Mouse (Mus musculus) G1E (cell line): ENCODE data around the gene Fcgr2b.
"Not testable (repeated sequence)": the region's sequence is repeated elsewhere in the genome, so short reads cannot be mapped to it uniquely, and the experiment has no call there.

Experiments
- CTCF ChIP-seq: IDR thresholded peaks from 2 replicates; pipeline ENCODE4 v1.5.1; 2012; ENCODE audit warnings: low read depth, low read length, inconsistent platforms, mixed read lengths
- GATA1 ChIP-seq: IDR thresholded peaks from 2 replicates; pipeline ENCODE4 v1.6.1; 2012; ENCODE audit warnings: borderline replicate concordance, low read length, inconsistent platforms, mixed read lengths
- GATA2 ChIP-seq: IDR thresholded peaks from 2 replicates; pipeline ENCODE4 v1.6.1; 2012; ENCODE audit warnings: low read depth, low read length, inconsistent platforms, borderline replicate concordance
- POLR2AphosphoS5 ChIP-seq: IDR thresholded peaks from 2 replicates; pipeline ENCODE4 v1.6.1; 2012; ENCODE audit warnings: low read depth, low read length, inconsistent platforms; ENCODE audit not compliant: insufficient replicate concordance
- TAL1 ChIP-seq: conservative IDR thresholded peaks from 2 replicates; pipeline ENCODE4 v1.6.1; 2012; ENCODE audit warnings: low read depth, low read length, inconsistent platforms, mixed read lengths

- not testable (repeated sequence) for TF ChIP-seq CTCF, GATA1, TAL1, POLR2AphosphoS5, GATA2
These were observed 997 bp downstream of the Fcgr2b start for GRCm38 (mm10) chr1:170975350-170975749.
